ENCODE assay signal across 9 mouse cellular contexts in genomic region chr5:23830897-23831752, GRCm38 (mm10). TPM values are rescaled to one million over a fixed set of nuclear protein-coding genes. Genes with fewer than 3 reads are reported as not detected.
DNase-seq lines count a peak whose midpoint lies in the region; ATAC-seq lines count a peak whose summit lies in the region.
"Had no signal": no experiment of that assay in that cellular context is flagged by ENCODE, and none has a peak within 500 bp of the region (broad histone marks: within the 10 kb centered on the region; RNA-seq: fewer than 3 reads in every experiment).

No protein-coding gene starts in this region.

- no peak overlapping the region for H3K9ac ChIP-seq in hindbrain, embryonic 13.5 days
- H3K9ac ChIP-seq in limb, embryonic 12.5 days (replicated peaks) = no peak overlapping the region; the same call in 1 of the 2 replicates
- no peak overlapping the region for H3K9ac ChIP-seq in neural tube, embryonic 15.5 days (replicated peaks)
- H3K9ac ChIP-seq: liver, embryonic 14.5 days had no signal

- peak overlapping the region; percentile 37 for H3K4me2 ChIP-seq in hindbrain, embryonic 13.5 days
- peak overlapping the region; percentile 41 for H3K4me2 ChIP-seq in limb, embryonic 12.5 days
- peak overlapping the region; percentile 48 for H3K4me2 ChIP-seq in neural tube, embryonic 15.5 days

- peaks cover 4% of the 10 kb centered on the region; the same call in 1 of the 2 replicates for H3K4me1 ChIP-seq in hindbrain, embryonic 13.5 days (replicated peaks)
- H3K4me1 ChIP-seq in limb, embryonic 12.5 days (replicated peaks) = no peaks in the 10 kb centered on the region
- 0 out of 2 replicates have a peak, but pooled peaks cover 3% of the 10 kb centered on the region for H3K4me1 ChIP-seq in neural tube, embryonic 15.5 days

- H3K27me3 ChIP-seq in hindbrain, embryonic 13.5 days = peaks cover 26% of the 10 kb centered on the region
- H3K27me3 ChIP-seq in limb, embryonic 12.5 days = peaks cover 31% of the 10 kb centered on the region
- H3K27me3 ChIP-seq in neural tube, embryonic 15.5 days (replicated peaks) = peaks cover 18% of the 10 kb centered on the region

- H3K36me3 ChIP-seq in hindbrain, embryonic 13.5 days = no peaks in the 10 kb centered on the region
- H3K36me3 ChIP-seq in limb, embryonic 12.5 days = no peaks in the 10 kb centered on the region
- H3K36me3 ChIP-seq in neural tube, embryonic 15.5 days = no peaks in the 10 kb centered on the region

- 40% methylated on average over 58 of the region's 58 CpGs for WGBS in hindbrain, embryonic 13.5 days
- 40% methylated on average over 58 of the region's 58 CpGs for WGBS in limb, embryonic 12.5 days
- 47% methylated on average over 58 of the region's 58 CpGs for WGBS in neural tube, embryonic 15.5 days

- no peak for ATAC-seq in hindbrain, embryonic 13.5 days (ENCODE audit: low FRiP score)
- ATAC-seq in limb, embryonic 12.5 days (ENCODE audit: insufficient number of reproducible peaks, insufficient read depth, low FRiP score, low TSS enrichment, low read depth) = no peak
- ATAC-seq in neural tube, embryonic 15.5 days (ENCODE audit: low FRiP score) = no peak
- no peak for ATAC-seq in erythroblast, adult 5-6 weeks (replicated peaks; ENCODE audit: low FRiP score, poor library complexity, severe bottlenecking)

- peak; percentile 37 to 68 for DNase-seq in cerebellum, postnatal 25 days
- no peak for DNase-seq in cerebellum, adult 11-12 months
- peak; percentile 20 for DNase-seq in right cerebral cortex, adult 18-20 months
- DNase-seq in right cerebral cortex, postnatal 36 days (ENCODE audit: low spot score in 2 of 2) = no peak

- peak overlapping the region; percentile 11; the same call in 1 of the 2 replicates for H3K4me3 ChIP-seq in hindbrain, embryonic 13.5 days
- H3K4me3 ChIP-seq in limb, embryonic 12.5 days (replicated peaks) = peak overlapping the region; percentile 19
- peak overlapping the region; percentile 24 for H3K4me3 ChIP-seq in neural tube, embryonic 15.5 days (replicated peaks)

- H3K27ac ChIP-seq in hindbrain, embryonic 13.5 days = no peak overlapping the region
- no peak overlapping the region for H3K27ac ChIP-seq in limb, embryonic 12.5 days
- H3K27ac ChIP-seq in neural tube, embryonic 15.5 days (replicated peaks) = no peak overlapping the region
- H3K27ac ChIP-seq: liver, embryonic 14.5 days had no signal

- no peaks in the 10 kb centered on the region for H3K9me3 ChIP-seq in hindbrain, embryonic 13.5 days
- 0 out of 2 replicates have a peak, but pooled peaks cover 3% of the 10 kb centered on the region for H3K9me3 ChIP-seq in limb, embryonic 12.5 days
- H3K9me3 ChIP-seq in neural tube, embryonic 15.5 days (replicated peaks) = no peaks in the 10 kb centered on the region

RNA-seq across cellular contexts. Expression of gene Tomm7, which starts 12.8 kb away (rescaled TPM):
- polyA plus RNA-seq in hindbrain, embryonic 13.5 days (2015; fragmentation: Nextera tagmentation; extraction: Ambion mirVana) = 98.1 and 110 TPM in 2 replicates
- 141 and 147 TPM in 2 replicates for polyA plus RNA-seq in limb, embryonic 12.5 days (2016; fragmentation: Nextera tagmentation; extraction: Ambion mirVana)
- 90.5 and 92.8 TPM in 2 replicates for polyA plus RNA-seq in neural tube, embryonic 15.5 days (2015; fragmentation: Nextera tagmentation; extraction: Ambion mirVana)
- 19.0 and 29.8 TPM in 2 replicates for total RNA-seq in erythroblast, adult 5-6 weeks (2015; ENCODE audit: low replicate concordance)
- 45.6 and 59.8 TPM in 2 replicates for total RNA-seq in erythroblast, adult 5-6 weeks (2017; ENCODE audit: low replicate concordance)

RNA-seq across cellular contexts. Expression of gene Rint1, which starts 43.6 kb away (rescaled TPM):
- polyA plus RNA-seq in hindbrain, embryonic 13.5 days (2015; fragmentation: Nextera tagmentation; extraction: Ambion mirVana) = 33.5 and 37.8 TPM in 2 replicates
- polyA plus RNA-seq in limb, embryonic 12.5 days (2016; fragmentation: Nextera tagmentation; extraction: Ambion mirVana) = 46.5 and 49.2 TPM in 2 replicates
- polyA plus RNA-seq in neural tube, embryonic 15.5 days (2015; fragmentation: Nextera tagmentation; extraction: Ambion mirVana) = 31.3 and 32.0 TPM in 2 replicates
- total RNA-seq in erythroblast, adult 5-6 weeks (2015; ENCODE audit: low replicate concordance) = 11.3 and 13.6 TPM in 2 replicates
- 15.7 and 28.4 TPM in 2 replicates for total RNA-seq in erythroblast, adult 5-6 weeks (2017; ENCODE audit: low replicate concordance)

RNA-seq across cellular contexts. Expression of gene Pus7, which starts 47.6 kb away (rescaled TPM):
- polyA plus RNA-seq in hindbrain, embryonic 13.5 days (2015; fragmentation: Nextera tagmentation; extraction: Ambion mirVana) = 15.8 and 16.2 TPM in 2 replicates
- 31.5 and 35.0 TPM in 2 replicates for polyA plus RNA-seq in limb, embryonic 12.5 days (2016; fragmentation: Nextera tagmentation; extraction: Ambion mirVana)
- polyA plus RNA-seq in neural tube, embryonic 15.5 days (2015; fragmentation: Nextera tagmentation; extraction: Ambion mirVana) = 15.1 and 19.7 TPM in 2 replicates
- total RNA-seq in erythroblast, adult 5-6 weeks (2015; ENCODE audit: low replicate concordance) = 14.8 and 19.6 TPM in 2 replicates
- 6.6 and 20.5 TPM in 2 replicates for total RNA-seq in erythroblast, adult 5-6 weeks (2017; ENCODE audit: low replicate concordance)

Comparison
In these comparisons a context has a peak if more than half of its experiments do, and no peak if none do; other contexts are left out.
1. DNase-seq: peak in cerebellum, postnatal 25 days (2 of 2) and right cerebral cortex, adult 18-20 months (single experiment); none in cerebellum, adult 11-12 months (single experiment) and right cerebral cortex, postnatal 36 days (0 of 2).
2. Peak in every context shown above with its lines, with median percentiles within 50 percentile points of each other: H3K4me2 ChIP-seq and H3K4me3 ChIP-seq.